Mouse (Mus musculus) embryonic fibroblast, embryonic 13.5 days (primary cell): ENCODE measurements around the gene Tmem102. TPM values are rescaled to one million over a fixed set of nuclear protein-coding genes. Genes with fewer than 3 reads are reported as not detected.

Source experiments
- H3K27ac ChIP-seq: 2 replicates; pipeline ENCODE4 v1.5.1; 2012; ENCODE audit warnings: low read length, control low read depth, inconsistent platforms; ENCODE audit not compliant: insufficient read depth
- H3K4me1 ChIP-seq: 2 replicates; pipeline ENCODE4 v1.6.1; 2011; ENCODE audit warnings: low read length; ENCODE audit not compliant: control insufficient read depth, insufficient read depth
- H3K4me3 ChIP-seq: 2 replicates; pipeline ENCODE4 v1.5.1; 2011; ENCODE audit warnings: mild to moderate bottlenecking, control low read depth, low read length; ENCODE audit not compliant: insufficient read depth
- CTCF ChIP-seq: IDR thresholded peaks from 2 replicates; pipeline ENCODE4 v1.5.1; 2011; ENCODE audit warnings: mild to moderate bottlenecking, control low read depth, low read length, moderate library complexity, borderline replicate concordance; ENCODE audit not compliant: insufficient read depth
- POLR2A ChIP-seq: IDR thresholded peaks from 2 replicates; pipeline ENCODE4 v1.6.1; 2011; ENCODE audit warnings: low read depth, mild to moderate bottlenecking, control low read depth, low read length, moderate library complexity
- polyA plus RNA-seq: library from polyadenylated mRNA; stranded (reverse); fragments of >200 nt; gene quantifications from 2 replicates; pipeline ENCODE4 v1.2.4, GENCODE M21; 2011; ENCODE audit warnings: low read depth; ENCODE audit not compliant: missing spikeins, insufficient read length

The Tmem102 gene
- polyA plus RNA-seq, 1 experiment, result not detected

DNA sequence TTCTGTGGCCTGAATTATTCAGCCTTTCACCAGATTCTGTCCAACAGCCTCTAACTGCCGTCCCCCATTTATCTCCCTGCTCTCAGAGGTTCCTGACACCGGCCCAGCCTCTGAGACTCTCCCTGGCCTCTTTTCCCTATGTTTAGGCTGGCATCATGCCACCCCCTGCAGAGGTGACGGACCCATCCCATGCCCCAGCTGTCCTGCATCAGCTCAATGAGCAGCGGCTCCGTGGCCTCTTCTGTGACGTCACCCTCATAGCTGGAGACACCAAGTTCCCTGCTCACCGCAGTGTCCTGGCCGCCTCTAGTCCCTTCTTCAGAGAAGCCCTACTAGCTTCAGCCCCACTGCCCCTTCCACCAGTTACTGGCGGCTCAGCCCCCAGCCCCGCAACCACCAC lies 29.7 kb downstream of the Tmem102 start:
- Histone ChIP-seq H3K4me1 (no peaks in the 10 kb centered on the region), H3K4me3 (no peak overlapping the region), H3K27ac (no peak overlapping the region)
- TF ChIP-seq CTCF (no peak), POLR2A (no peak)

GRCm38 (mm10) chr11:69774961-69775360 lies 30.5 kb downstream of the Tmem102 start:
- no peaks in the 10 kb centered on the region for H3K4me1 ChIP-seq
- H3K4me3 ChIP-seq, result no peak overlapping the region
- TF ChIP-seq POLR2A (no peak), CTCF (no peak)
- no peak overlapping the region for H3K27ac ChIP-seq

DNA sequence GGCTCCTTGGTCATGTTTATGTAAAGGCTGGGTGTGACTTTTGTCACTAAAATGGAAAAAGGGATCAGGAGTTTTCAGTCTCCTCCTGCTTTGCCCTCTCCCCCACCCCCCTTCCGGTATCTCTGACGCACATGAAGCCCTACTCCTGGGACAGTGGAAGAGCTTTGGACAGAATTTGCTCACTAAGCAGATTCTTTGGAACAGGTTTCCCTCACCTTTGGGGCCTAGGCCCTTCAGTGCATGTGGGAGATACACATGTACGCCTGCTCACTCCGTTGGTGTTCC lies 37.9 kb downstream of the Tmem102 start:
- Histone ChIP-seq H3K4me1 (peaks cover 13% of the 10 kb centered on the region; the same call in 1 of the 2 replicates), H3K4me3 (no peak overlapping the region), H3K27ac (no peak overlapping the region)
- TF ChIP-seq POLR2A, result no peak
- no peak for TF ChIP-seq CTCF

DNA sequence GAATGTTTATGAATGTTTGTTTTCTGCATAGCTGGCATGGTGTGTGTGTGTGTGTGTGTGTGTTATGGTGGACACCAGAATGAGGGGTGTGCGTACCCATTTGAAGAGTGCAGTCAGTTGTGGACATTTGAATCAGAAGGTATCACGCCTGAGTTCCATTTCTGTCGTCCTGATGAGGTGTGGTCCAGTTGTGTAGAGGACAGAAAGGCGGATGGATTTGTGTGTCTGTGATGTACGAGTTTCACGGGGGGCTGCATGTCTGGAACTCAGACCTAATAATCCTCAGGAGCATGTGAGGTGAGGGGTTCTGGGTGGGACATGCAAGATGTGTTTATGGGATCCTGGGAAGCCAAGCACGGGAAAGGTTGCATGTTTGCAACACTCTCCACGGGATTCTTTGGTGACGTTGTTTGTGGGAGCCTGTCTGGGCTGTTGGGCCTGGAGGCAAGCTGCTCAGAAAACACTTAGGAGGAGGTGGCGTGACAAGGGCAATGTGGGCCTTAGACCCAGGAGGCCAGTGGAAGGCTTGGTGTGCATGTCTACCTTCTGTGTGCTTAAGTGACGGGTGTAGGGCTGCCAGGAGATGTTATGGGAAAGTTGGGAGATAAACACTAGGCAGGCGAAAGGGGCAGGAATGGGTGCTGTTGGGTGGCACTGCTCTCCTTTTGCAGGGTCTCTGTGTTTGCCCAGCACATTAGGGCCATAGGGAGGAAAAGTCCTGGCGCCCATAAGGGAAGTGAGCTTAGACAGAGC lies 38.4 kb downstream of the Tmem102 start:
- Histone ChIP-seq H3K4me1 (peaks cover 13% of the 10 kb centered on the region; the same call in 1 of the 2 replicates), H3K4me3 (peak overlapping the region; percentile 88), H3K27ac (no peak overlapping the region)
- no peak for TF ChIP-seq POLR2A

- Histone ChIP-seq H3K4me3 (peak overlapping the region; percentile 88), H3K27ac (peak overlapping the region; percentile 38; the same call in 1 of the 2 replicates), H3K4me1 (peaks cover 13% of the 10 kb centered on the region; the same call in 1 of the 2 replicates)
- peak; percentile 34; the same call in 1 of the 2 replicates for TF ChIP-seq POLR2A
- no peak for TF ChIP-seq CTCF
These were observed 39.3 kb downstream of the Tmem102 start for GRCm38 (mm10) chr11:69766126-69766609.

GRCm38 (mm10) chr11:69765221-69766125 lies 40.0 kb downstream of the Tmem102 start, which contains the start of gene Zbtb4:
Zbtb4 (plus strand) TSS chr11:69765912.
- H3K27ac ChIP-seq, result peak within 1 kb of the TSS; percentile 38; the same call in 1 of the 2 replicates
- no peak for TF ChIP-seq CTCF
- TF ChIP-seq POLR2A, result peak; percentile 67
- H3K4me1 ChIP-seq, result peaks cover 13% of the 10 kb centered on the region; the same call in 1 of the 2 replicates
- H3K4me3 ChIP-seq, result peak within 1 kb of the TSS; percentile 88

DNA sequence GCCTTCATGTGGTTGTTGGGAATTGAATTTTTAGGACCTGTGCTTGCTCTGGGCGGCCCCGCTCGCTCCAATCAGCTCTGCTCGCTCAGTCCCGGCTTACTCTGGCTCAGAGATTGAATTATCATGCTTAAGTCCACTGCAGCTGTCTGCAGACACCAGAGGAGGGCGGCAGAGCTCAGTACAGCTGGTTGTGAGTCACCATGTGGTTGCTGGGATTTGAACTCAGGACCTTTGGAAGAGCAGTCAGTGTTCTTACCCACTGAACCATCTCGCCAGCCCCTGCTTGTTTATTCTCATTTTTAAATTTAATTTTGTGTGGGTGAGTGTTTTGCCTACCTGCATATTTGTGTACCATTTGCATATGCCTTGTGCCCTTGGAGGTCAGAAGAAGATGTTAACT lies 41.9 kb downstream of the Tmem102 start:
- no peak for TF ChIP-seq POLR2A
- TF ChIP-seq CTCF, result peak; percentile 33; the same call in 1 of the 2 replicates
- no peak overlapping the region for H3K4me3 ChIP-seq

GRCm38 (mm10) chr11:69761868-69762267 lies 43.6 kb downstream of the Tmem102 start, which contains the start of gene Slc35g3:
Slc35g3 (minus strand) TSS chr11:69761968.
- no peak within 1 kb of the TSS for H3K4me3 ChIP-seq
- peaks cover 8% of the 10 kb centered on the region; the same call in 1 of the 2 replicates for H3K4me1 ChIP-seq
- H3K27ac ChIP-seq, result no peak within 1 kb of the TSS
- no peak for TF ChIP-seq POLR2A
- no peak for TF ChIP-seq CTCF

More for the DNA sequence above, 41.9 kb downstream of the Tmem102 start:
- H3K4me1 ChIP-seq, result peaks cover 12% of the 10 kb centered on the region
- no peak overlapping the region for H3K27ac ChIP-seq

DNA sequence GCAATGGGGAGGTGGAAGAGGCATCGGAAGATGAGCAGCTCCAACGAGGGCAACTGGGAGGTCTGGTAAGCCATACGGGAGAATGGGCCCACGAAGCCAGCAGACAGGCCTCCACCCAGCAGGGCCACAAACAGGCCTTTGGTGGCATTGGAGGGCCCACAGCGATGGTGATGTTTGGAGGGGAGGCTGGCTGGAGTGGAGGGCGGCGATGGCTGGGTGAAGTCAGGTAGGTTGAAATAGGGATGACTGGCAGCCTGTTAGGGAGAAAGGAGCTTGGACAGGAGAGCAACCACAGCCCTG lies 44.6 kb downstream of the Tmem102 start:
- H3K4me1 ChIP-seq, result peaks cover 10% of the 10 kb centered on the region
- H3K27ac ChIP-seq, result no peak overlapping the region
- TF ChIP-seq CTCF (no peak), POLR2A (no peak)

More for the DNA sequence above, 44.6 kb downstream of the Tmem102 start:
- no peak overlapping the region for H3K4me3 ChIP-seq
